Mouse (Mus musculus): ENCODE measurements at regions not wholly inside any gene's neighbourhood (a gene's known extent, or its start where the extent isn't known, plus 50 kb on each side); places are given as distances from the start of the nearest gene placed in this dataset.

- H3K4me1 ChIP-seq (ENCODE audit: control insufficient read depth in 2 of 2, insufficient read depth in 2 of 2, low read length in 2 of 2, poor library complexity in 1 of 2) = no peaks in the 10 kb centered on the region
- no peak for DNase-seq (ENCODE audit: low read depth, low spot score)
- no peaks in the 10 kb centered on the region for H3K36me3 ChIP-seq (ENCODE audit: control insufficient read depth, insufficient read depth, low read length, poor library complexity, severe bottlenecking)
- H3K4me3 ChIP-seq (ENCODE audit: insufficient read depth in 1 of 2, low read depth in 1 of 2, low read length in 2 of 2, poor library complexity in 1 of 2, severe bottlenecking in 1 of 2) = no peak overlapping the region
- no peak overlapping the region for H3K9ac ChIP-seq (ENCODE audit: insufficient read depth, low read depth, low read length, poor library complexity, severe bottlenecking)
- no peak overlapping the region for H3K27ac ChIP-seq (ENCODE audit: insufficient read depth, low read depth, low read length, poor library complexity, severe bottlenecking)
- in situ Hi-C loops (cut with MboI; ENCODE audit: low sequenced_read_pairs in 2 of 2, unreplicated experiment in 2 of 2) = no loop called here
- TF ChIP-seq HCFC1 (IDR thresholded peaks at IDR 0.05; ENCODE audit: borderline replicate concordance, insufficient read depth, low read length) (no peak), MAFK (IDR thresholded peaks at IDR 0.05; ENCODE audit: insufficient read depth, low read depth, low read length) (no peak), ZC3H11A (IDR thresholded peaks at IDR 0.05; ENCODE audit: borderline replicate concordance, low read depth, low read length) (no peak), CHD2 (IDR thresholded peaks at IDR 0.05; ENCODE audit: low read depth, low read length) (no peak), ZNF384 (IDR thresholded peaks at IDR 0.05; ENCODE audit: low read depth, low read length) (no peak)
- H3K9me3 ChIP-seq (ENCODE audit: control insufficient read depth, insufficient read depth, low read depth, low read length) = no peaks in the 10 kb centered on the region
These were observed 80.7 kb upstream of the Cerkl start for GRCm38 (mm10) chr2:79537126-79537875.

DNA sequence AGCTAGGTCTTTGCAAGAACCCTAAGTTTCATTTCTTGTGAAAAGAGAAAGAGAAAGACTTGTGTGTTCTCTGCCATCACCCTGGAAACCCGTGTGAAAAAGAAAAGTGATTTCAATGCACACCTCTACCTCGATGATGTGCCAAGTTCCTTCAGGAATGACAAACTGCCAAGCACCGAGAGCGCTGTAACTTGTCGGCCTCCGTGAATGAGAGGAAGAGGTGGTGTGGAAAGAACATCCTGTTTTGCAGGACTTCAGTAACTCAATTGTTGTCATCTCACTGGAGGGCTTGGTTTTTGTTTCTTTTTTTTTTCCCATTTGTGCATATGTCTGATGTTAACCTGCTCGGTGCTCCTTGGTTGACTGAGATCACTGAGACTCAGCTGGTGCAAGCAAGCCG is 83.8 kb upstream of the Cerkl start:
- TF ChIP-seq HCFC1 (IDR thresholded peaks at IDR 0.05; ENCODE audit: borderline replicate concordance, insufficient read depth, low read length) (no peak), CHD2 (IDR thresholded peaks at IDR 0.05; ENCODE audit: low read depth, low read length) (no peak), MAFK (IDR thresholded peaks at IDR 0.05; ENCODE audit: insufficient read depth, low read depth, low read length) (no peak), ZNF384 (IDR thresholded peaks at IDR 0.05; ENCODE audit: low read depth, low read length) (no peak), ZC3H11A (IDR thresholded peaks at IDR 0.05; ENCODE audit: borderline replicate concordance, low read depth, low read length) (no peak)
- Histone ChIP-seq H3K4me1 (ENCODE audit: control insufficient read depth in 2 of 2, insufficient read depth in 2 of 2, low read length in 2 of 2, poor library complexity in 1 of 2) (no peaks in the 10 kb centered on the region), H3K9me3 (ENCODE audit: control insufficient read depth, insufficient read depth, low read depth, low read length) (no peaks in the 10 kb centered on the region), H3K9ac (ENCODE audit: insufficient read depth, low read depth, low read length, poor library complexity, severe bottlenecking) (no peak overlapping the region), H3K4me3 (ENCODE audit: insufficient read depth in 1 of 2, low read depth in 1 of 2, low read length in 2 of 2, poor library complexity in 1 of 2, severe bottlenecking in 1 of 2) (no peak overlapping the region), H3K36me3 (ENCODE audit: control insufficient read depth, insufficient read depth, low read length, poor library complexity, severe bottlenecking) (no peaks in the 10 kb centered on the region), H3K27ac (ENCODE audit: insufficient read depth, low read depth, low read length, poor library complexity, severe bottlenecking) (no peak overlapping the region)
- DNase-seq (ENCODE audit: low read depth, low spot score) = no peak
- in situ Hi-C loops (cut with MboI; ENCODE audit: low sequenced_read_pairs in 2 of 2, unreplicated experiment in 2 of 2) = no loop called here

DNA sequence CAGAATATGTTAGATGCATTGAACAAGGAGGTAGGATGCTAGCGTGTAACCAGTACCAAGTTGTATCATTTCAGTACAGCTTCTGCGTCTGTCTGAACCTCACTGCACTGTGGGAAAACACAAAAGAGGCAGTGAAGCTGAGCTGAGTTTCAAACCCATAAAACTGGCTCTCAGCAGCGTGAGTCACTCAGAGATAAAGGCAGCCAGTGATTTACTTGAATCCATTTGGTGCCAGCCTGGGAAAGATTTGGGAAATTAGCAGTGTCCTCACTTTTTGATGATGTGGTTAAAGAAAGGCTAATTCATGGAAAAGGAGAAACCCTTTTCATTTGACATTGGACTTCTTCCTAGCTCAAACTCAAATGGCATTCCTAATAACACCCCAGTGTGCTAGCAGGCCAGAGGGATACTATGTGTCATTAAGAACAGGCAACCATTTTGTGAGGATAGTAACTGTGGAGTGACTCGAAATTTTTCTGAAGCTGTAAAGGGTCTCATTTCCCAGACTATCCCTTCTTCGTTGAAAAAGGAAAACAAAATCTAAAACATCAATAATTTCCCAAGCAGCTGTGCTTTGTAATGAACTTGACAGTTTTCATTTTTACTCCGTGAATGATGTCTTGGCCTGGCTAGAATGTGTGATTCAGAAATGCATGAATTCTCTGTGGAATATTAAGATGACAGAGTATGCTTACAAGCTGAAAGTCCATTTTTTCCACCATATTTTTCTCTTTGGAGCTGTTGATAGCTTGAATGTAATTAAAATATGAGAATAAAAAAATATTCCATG is 85.8 kb upstream of the Cerkl start:
- no peak overlapping the region for H3K27ac ChIP-seq (ENCODE audit: insufficient read depth, low read depth, low read length, poor library complexity, severe bottlenecking)
- DNase-seq (ENCODE audit: low read depth, low spot score) = no peak
- H3K9me3 ChIP-seq (ENCODE audit: control insufficient read depth, insufficient read depth, low read depth, low read length) = no peaks in the 10 kb centered on the region
- no peaks in the 10 kb centered on the region for H3K36me3 ChIP-seq (ENCODE audit: control insufficient read depth, insufficient read depth, low read length, poor library complexity, severe bottlenecking)
- no peak overlapping the region for H3K9ac ChIP-seq (ENCODE audit: insufficient read depth, low read depth, low read length, poor library complexity, severe bottlenecking)
- in situ Hi-C loops (cut with MboI; ENCODE audit: low sequenced_read_pairs in 2 of 2, unreplicated experiment in 2 of 2) = no loop called here
- no peaks in the 10 kb centered on the region for H3K4me1 ChIP-seq (ENCODE audit: control insufficient read depth in 2 of 2, insufficient read depth in 2 of 2, low read length in 2 of 2, poor library complexity in 1 of 2)
- H3K4me3 ChIP-seq (ENCODE audit: insufficient read depth in 1 of 2, low read depth in 1 of 2, low read length in 2 of 2, poor library complexity in 1 of 2, severe bottlenecking in 1 of 2) = no peak overlapping the region
- TF ChIP-seq MAFK (IDR thresholded peaks at IDR 0.05; ENCODE audit: insufficient read depth, low read depth, low read length) (no peak), ZNF384 (IDR thresholded peaks at IDR 0.05; ENCODE audit: low read depth, low read length) (no peak), ZC3H11A (IDR thresholded peaks at IDR 0.05; ENCODE audit: borderline replicate concordance, low read depth, low read length) (no peak), HCFC1 (IDR thresholded peaks at IDR 0.05; ENCODE audit: borderline replicate concordance, insufficient read depth, low read length) (no peak), CHD2 (IDR thresholded peaks at IDR 0.05; ENCODE audit: low read depth, low read length) (no peak)

GRCm38 (mm10) chr2:79543456-79543855 is 86.9 kb upstream of the Cerkl start:
- in situ Hi-C loops (cut with MboI; ENCODE audit: low sequenced_read_pairs in 2 of 2, unreplicated experiment in 2 of 2) = no loop called here
- H3K4me1 ChIP-seq (ENCODE audit: control insufficient read depth in 2 of 2, insufficient read depth in 2 of 2, low read length in 2 of 2, poor library complexity in 1 of 2) = no peaks in the 10 kb centered on the region
- H3K27ac ChIP-seq (ENCODE audit: insufficient read depth, low read depth, low read length, poor library complexity, severe bottlenecking) = no peak overlapping the region
- H3K9ac ChIP-seq (ENCODE audit: insufficient read depth, low read depth, low read length, poor library complexity, severe bottlenecking) = no peak overlapping the region
- no peaks in the 10 kb centered on the region for H3K9me3 ChIP-seq (ENCODE audit: control insufficient read depth, insufficient read depth, low read depth, low read length)
- no peak for DNase-seq (ENCODE audit: low read depth, low spot score)
- TF ChIP-seq CHD2 (IDR thresholded peaks at IDR 0.05; ENCODE audit: low read depth, low read length) (no peak), ZNF384 (IDR thresholded peaks at IDR 0.05; ENCODE audit: low read depth, low read length) (no peak), ZC3H11A (IDR thresholded peaks at IDR 0.05; ENCODE audit: borderline replicate concordance, low read depth, low read length) (no peak), MAFK (IDR thresholded peaks at IDR 0.05; ENCODE audit: insufficient read depth, low read depth, low read length) (no peak), HCFC1 (IDR thresholded peaks at IDR 0.05; ENCODE audit: borderline replicate concordance, insufficient read depth, low read length) (no peak)
- no peak overlapping the region for H3K4me3 ChIP-seq (ENCODE audit: insufficient read depth in 1 of 2, low read depth in 1 of 2, low read length in 2 of 2, poor library complexity in 1 of 2, severe bottlenecking in 1 of 2)
- no peaks in the 10 kb centered on the region for H3K36me3 ChIP-seq (ENCODE audit: control insufficient read depth, insufficient read depth, low read length, poor library complexity, severe bottlenecking)

Data from ES-E14 (cell line).